Mouse (Mus musculus) neural tube, embryonic 11.5 days (tissue): ENCODE data around the gene Gm16253. TPM values are rescaled to one million over a fixed set of nuclear protein-coding genes. Genes with fewer than 3 reads are reported as not detected.
A peak's percentile ranks its signal among the peaks of the same experiment; 100 is the strongest.
"Not testable (repeated sequence)": the region's sequence is repeated elsewhere in the genome, so short reads cannot be mapped to it uniquely, and the experiment has no call there.

Experiments
- ATAC-seq: fragments of 200-750 bp; cut with Nextera tagmentation; 2 replicates; pipeline ENCODE4 v1.8.0; 2017; ENCODE audit warnings: moderate number of reproducible peaks, mild to moderate bottlenecking, moderate TSS enrichment, moderate library complexity; ENCODE audit not compliant: insufficient read depth, low FRiP score, low TSS enrichment
- DNase-seq: peaks from one replicate; pipeline ENCODE4 v3.0.0-alpha.2; 2015; ENCODE audit warnings: low spot score
- H3K27ac ChIP-seq: fragments of 300-500 bp; sonication (generic); 2 replicates; pipeline ENCODE4 v1.5.1; 2014; ENCODE audit warnings: low read depth, mild to moderate bottlenecking, low read length
- H3K27me3 ChIP-seq: fragments of 300-500 bp; sonication (generic); 2 replicates; pipeline ENCODE4 v1.6.1; 2014; ENCODE audit warnings: mild to moderate bottlenecking, low read length, mixed read lengths; ENCODE audit not compliant: control insufficient read depth, insufficient read depth
- H3K36me3 ChIP-seq: fragments of 300-500 bp; sonication (generic); 2 replicates; pipeline ENCODE4 v1.6.1; 2014; ENCODE audit warnings: mild to moderate bottlenecking, low read length, moderate library complexity, mixed read lengths; ENCODE audit not compliant: control insufficient read depth, insufficient read depth
- H3K4me1 ChIP-seq: fragments of 300-500 bp; sonication (generic); 2 replicates; pipeline ENCODE4 v1.6.1; 2014; ENCODE audit warnings: low read length, mixed read lengths; ENCODE audit not compliant: control insufficient read depth, insufficient read depth
- H3K4me2 ChIP-seq: fragments of 300-500 bp; sonication (generic); 2 replicates; pipeline ENCODE4 v1.6.1; 2014; ENCODE audit warnings: low read depth, mild to moderate bottlenecking, moderate library complexity
- H3K4me3 ChIP-seq: fragments of 300-500 bp; sonication (generic); 2 replicates; pipeline ENCODE4 v1.5.1; 2014; ENCODE audit warnings: low read depth, low read length
- H3K9ac ChIP-seq: fragments of 300-500 bp; sonication (generic); 2 replicates; pipeline ENCODE4 v1.6.1; 2014; ENCODE audit warnings: mild to moderate bottlenecking, low read length
- H3K9me3 ChIP-seq: fragments of 300-500 bp; sonication (generic); 2 replicates; pipeline ENCODE4 v1.6.1; 2016; ENCODE audit warnings: low read length; ENCODE audit not compliant: control insufficient read depth
- WGBS: fragments of 180-500 bp; shearing (Covaris S2); extraction: QIAGEN DNeasy Blood & Tissue Kit; methylation state at CpG from one replicate; pipeline ENCODE4 v1.1.7; 2014; 5-methylcytosine and 5-hydroxymethylcytosine counted together
- polyA plus RNA-seq: library from polyadenylated mRNA; unstranded; fragments of >200 nt; fragmentation: Nextera tagmentation; extraction: Ambion mirVana; gene quantifications from 2 replicates; pipeline ENCODE4 v1.2.1, GENCODE M21; 2014

Gm16253 gene
- polyA plus RNA-seq, 1 experiment from 2014 or later, result 0.46 TPM

- no peak for DNase-seq
- Histone ChIP-seq H3K4me3 (peak overlapping the region; percentile 86), H3K9me3 (no peaks in the 10 kb centered on the region), H3K36me3 (no peaks in the 10 kb centered on the region), H3K4me2 (peak overlapping the region; percentile 67), H3K9ac (peak overlapping the region; percentile 89), H3K27me3 (no peaks in the 10 kb centered on the region), H3K27ac (no peak overlapping the region), H3K4me1 (peaks cover 23% of the 10 kb centered on the region)
- WGBS, result 60% methylated on average over 5 of the region's 5 CpGs
- ATAC-seq, result no peak
Measured at GRCm38 (mm10) chr3:96603311-96603710, 26.5 kb downstream of the Gm16253 start.

GRCm38 (mm10) chr3:96606007-96606406 lies 29.2 kb downstream of the Gm16253 start:
- H3K9ac ChIP-seq, H3K9me3 ChIP-seq, H3K4me2 ChIP-seq, ATAC-seq, H3K27me3 ChIP-seq, H3K36me3 ChIP-seq, H3K27ac ChIP-seq, DNase-seq, H3K4me3 ChIP-seq: not testable (repeated sequence)
- H3K4me1 ChIP-seq, result peaks cover 17% of the 10 kb centered on the region
- WGBS, result 87% methylated on average over 4 of the region's 4 CpGs

- ATAC-seq (no peak), DNase-seq (no peak)
- H3K4me1 ChIP-seq, result peaks cover 17% of the 10 kb centered on the region
- H3K36me3 ChIP-seq, result no peaks in the 10 kb centered on the region
- H3K4me3 ChIP-seq, result no peak overlapping the region
- WGBS, result 91% methylated on average over 4 of the region's 4 CpGs
- no peaks in the 10 kb centered on the region for H3K9me3 ChIP-seq
- no peak overlapping the region for H3K27ac ChIP-seq
- no peaks in the 10 kb centered on the region for H3K27me3 ChIP-seq
- no peak overlapping the region for H3K4me2 ChIP-seq
- H3K9ac ChIP-seq, result no peak overlapping the region
Measured at GRCm38 (mm10) chr3:96606618-96607017, 29.8 kb downstream of the Gm16253 start.

GRCm38 (mm10) chr3:96617941-96618340 lies 41.2 kb downstream of the Gm16253 start:
- no peak overlapping the region for H3K9ac ChIP-seq
- no peak overlapping the region for H3K4me3 ChIP-seq
- DNase-seq (no peak), ATAC-seq (no peak)
- no peak overlapping the region for H3K27ac ChIP-seq
- no peaks in the 10 kb centered on the region for H3K27me3 ChIP-seq
- WGBS, result 91% methylated on average over 3 of the region's 3 CpGs
- peaks cover 7% of the 10 kb centered on the region for H3K36me3 ChIP-seq
- H3K9me3 ChIP-seq, result no peaks in the 10 kb centered on the region
- H3K4me2 ChIP-seq, result no peak overlapping the region
- H3K4me1 ChIP-seq, result no peaks in the 10 kb centered on the region

- peaks cover 5% of the 10 kb centered on the region; the same call in 1 of the 2 replicates for H3K36me3 ChIP-seq
- WGBS, result 93% methylated on average over 4 of the region's 4 CpGs
- no peak overlapping the region for H3K4me2 ChIP-seq
- ATAC-seq, result no peak
- H3K4me1 ChIP-seq, result no peaks in the 10 kb centered on the region
- no peaks in the 10 kb centered on the region for H3K9me3 ChIP-seq
- no peak overlapping the region for H3K9ac ChIP-seq
- no peak for DNase-seq
- no peak overlapping the region for H3K4me3 ChIP-seq
- no peak overlapping the region for H3K27ac ChIP-seq
- H3K27me3 ChIP-seq, result no peaks in the 10 kb centered on the region
Measured at GRCm38 (mm10) chr3:96623201-96623600, 46.4 kb downstream of the Gm16253 start.

- Histone ChIP-seq H3K9ac (peak within 1 kb of the TSS; percentile 73), H3K27ac (no peak within 1 kb of the TSS), H3K4me2 (peak within 1 kb of the TSS; percentile 59), H3K27me3 (no peaks in the 10 kb centered on the region), H3K4me3 (peak within 1 kb of the TSS; percentile 62), H3K4me1 (peaks cover 10% of the 10 kb centered on the region), H3K36me3 (no peaks in the 10 kb centered on the region), H3K9me3 (no peaks in the 10 kb centered on the region)
- WGBS, result under 1% methylated on average over 48 of the region's 48 CpGs
- DNase-seq, result peak; percentile 97
- peak; percentile 91 for ATAC-seq
Measured at GRCm38 (mm10) chr3:96629729-96630600, 53.2 kb downstream of the Gm16253 start, which contains the start of gene Rbm8a. Gene Rbm8a (plus strand): TSS chr3:96629933.

Other genes with a start within 250 kb of the Gm16253 start
- not detected in 2 replicates for gene BC107364, start 124.7 kb upstream of the Gm16253 start, polyA plus RNA-seq
- gene Hfe2, start 51.8 kb upstream of the Gm16253 start, polyA plus RNA-seq, result 3.1 and 3.6 TPM in 2 replicates
- 50.4 and 62.7 TPM in 2 replicates for gene Txnip, start 19.0 kb upstream of the Gm16253 start, polyA plus RNA-seq
- 12.8 and 15.8 TPM in 2 replicates for gene Polr3gl, start 17.2 kb downstream of the Gm16253 start, polyA plus RNA-seq
- 2.8 and 3.6 TPM in 2 replicates for gene Ankrd34a, start 19.7 kb downstream of the Gm16253 start, polyA plus RNA-seq
- gene Lix1l, start 24.2 kb downstream of the Gm16253 start, polyA plus RNA-seq, result 8.0 and 8.7 TPM in 2 replicates
- gene Rbm8a, start 52.9 kb downstream of the Gm16253 start, polyA plus RNA-seq, result 187 and 188 TPM in 2 replicates
- gene Pex11b, start 58.4 kb downstream of the Gm16253 start, polyA plus RNA-seq, result 40.5 and 45.9 TPM in 2 replicates
- gene Gm42957, start 58.5 kb downstream of the Gm16253 start, polyA plus RNA-seq, result not detected in 2 replicates
- 0.72 and 0.86 TPM in 2 replicates for gene Itga10, start 68.6 kb downstream of the Gm16253 start, polyA plus RNA-seq
- gene Ankrd35, start 93.1 kb downstream of the Gm16253 start, polyA plus RNA-seq, result 0.11 and 0.16 TPM in 2 replicates
- gene Pias3, start 119.4 kb downstream of the Gm16253 start, polyA plus RNA-seq, result 30.3 and 35.2 TPM in 2 replicates
- gene Nudt17, start 131.6 kb downstream of the Gm16253 start, polyA plus RNA-seq, result 12.7 and 14.3 TPM in 2 replicates
- 38.4 and 43.7 TPM in 2 replicates for gene Polr3c, start 150.6 kb downstream of the Gm16253 start, polyA plus RNA-seq
- 79.6 and 81.6 TPM in 2 replicates for gene Rnf115, start 150.7 kb downstream of the Gm16253 start, polyA plus RNA-seq